Mouse (Mus musculus): ENCODE results near the gene Rad51b.

DNA sequence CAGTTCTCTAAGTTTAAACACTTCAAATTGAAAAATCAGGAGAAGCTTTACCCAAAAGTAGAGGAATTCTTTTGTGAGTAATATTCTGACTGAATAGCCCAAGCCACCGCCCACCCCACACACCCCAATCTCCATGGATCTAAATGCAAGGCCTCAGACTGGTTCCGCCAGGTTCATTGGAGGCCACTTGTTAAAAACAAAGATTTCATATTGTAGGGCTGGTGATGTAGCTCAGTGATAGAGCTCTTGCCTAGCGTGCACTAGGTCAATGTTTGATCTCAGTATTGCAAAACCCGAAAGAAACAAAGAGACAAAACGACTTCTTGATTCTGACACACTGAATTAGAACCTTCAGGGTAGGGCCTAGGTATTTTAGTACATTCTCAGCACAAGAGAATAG lies 60.5 kb downstream of the Rad51b start:
- no peak for TF ChIP-seq POLR2A (IDR thresholded peaks at IDR 0.05; ENCODE audit: borderline replicate concordance, extremely low read depth, low read depth, low read length)
- TF ChIP-seq CTCF (IDR thresholded peaks at IDR 0.05; ENCODE audit: insufficient read depth, low read length): no peak
